Mouse (Mus musculus) pancreas, adult 10 weeks (tissue): ENCODE measurements around the gene Hsd3b5. TPM values are rescaled to one million over a fixed set of nuclear protein-coding genes. Genes with fewer than 3 reads are reported as not detected.

Source experiments
- polyA plus RNA-seq: library from polyadenylated mRNA; stranded (reverse); fragments of 350-450 nt; fragmentation: Illumina TruSeq; extraction: RNeasy Lipid Tissue Mini Kit (QIAGEN cat#74804); gene quantifications from one replicate; pipeline ENCODE4 v1.2.3, GENCODE M21; 2015; ENCODE audit warnings: low read depth, low replicate concordance; ENCODE audit not compliant: insufficient read depth

Gene Hsd3b5
- polyA plus RNA-seq, result not detected

DNA sequence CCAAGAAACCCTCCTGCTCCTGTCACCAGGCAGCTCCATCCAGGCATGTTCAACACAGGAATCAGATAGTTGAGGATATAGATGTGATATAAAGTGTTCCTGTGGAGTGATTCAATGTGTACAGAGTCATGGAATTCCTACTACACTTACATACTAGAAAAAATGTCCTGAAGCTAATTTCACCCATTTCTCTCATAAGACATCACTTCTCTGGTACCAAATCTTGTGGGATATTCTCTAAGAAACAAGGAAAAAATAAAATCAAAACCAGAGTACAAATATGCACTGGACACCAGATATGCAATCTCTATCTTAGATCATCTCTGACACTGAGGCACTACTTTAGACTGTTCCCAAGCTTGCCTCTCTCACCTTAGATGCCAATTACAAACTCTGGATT is at the start of gene Hsd3b5:
Gene Hsd3b5 (minus strand): TSS at position 101 of the 400 bp plus-strand sequence.

DNA sequence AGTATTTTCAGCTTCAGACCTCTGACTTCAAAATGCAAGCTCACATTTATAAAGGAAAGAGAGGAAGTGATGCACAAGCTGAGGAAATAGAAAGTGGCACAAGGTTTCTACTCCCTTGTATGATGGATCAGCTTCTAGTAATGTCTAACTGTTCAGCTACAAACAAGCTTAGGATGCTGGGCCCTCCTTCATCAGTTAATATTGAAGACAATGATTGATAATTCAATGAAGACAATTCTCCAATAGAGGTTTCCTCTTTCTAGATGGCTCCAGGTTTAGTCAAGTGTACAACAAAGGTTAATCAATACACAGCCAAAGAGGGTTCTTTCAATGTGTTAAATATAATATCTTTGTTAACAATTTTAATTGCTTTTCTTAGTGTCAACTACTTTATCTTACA is 41.3 kb downstream of the Hsd3b5 start, which contains the start of gene Gm10681:
Gene Gm10681 (minus strand): TSS at position 101 of the 400 bp plus-strand sequence.

Other genes with a start within 250 kb of the Hsd3b5 start
- 1.3 TPM for gene Zfp697, start 247.8 kb downstream of the Hsd3b5 start, polyA plus RNA-seq
- not detected for gene Gm4450, start 173.1 kb downstream of the Hsd3b5 start, polyA plus RNA-seq
- not detected for gene Hsd3b4, start 119.7 kb downstream of the Hsd3b5 start, polyA plus RNA-seq
- gene Gm10681, start 41.4 kb downstream of the Hsd3b5 start, polyA plus RNA-seq, result not detected
- not detected for gene Hsd3b2, start 94.3 kb upstream of the Hsd3b5 start, polyA plus RNA-seq
- not detected for gene Hsd3b3, start 132.9 kb upstream of the Hsd3b5 start, polyA plus RNA-seq
- gene Hsd3b6, start 184.2 kb upstream of the Hsd3b5 start, polyA plus RNA-seq, result not detected
- 2.2 TPM for gene Hsd3b1, start 229.5 kb upstream of the Hsd3b5 start, polyA plus RNA-seq